Mouse (Mus musculus): ENCODE results near the gene Sox15. TPM values are rescaled to one million over a fixed set of nuclear protein-coding genes. Genes with fewer than 3 reads are reported as not detected.
"Not testable (repeated sequence)": the region's sequence is repeated elsewhere in the genome, so short reads cannot be mapped to it uniquely, and the experiment has no call there.

Sox15 gene
- total and polyA plus RNA-seq, 3 experiments: 0.17 to 0.54 TPM; not detected in 1

DNA sequence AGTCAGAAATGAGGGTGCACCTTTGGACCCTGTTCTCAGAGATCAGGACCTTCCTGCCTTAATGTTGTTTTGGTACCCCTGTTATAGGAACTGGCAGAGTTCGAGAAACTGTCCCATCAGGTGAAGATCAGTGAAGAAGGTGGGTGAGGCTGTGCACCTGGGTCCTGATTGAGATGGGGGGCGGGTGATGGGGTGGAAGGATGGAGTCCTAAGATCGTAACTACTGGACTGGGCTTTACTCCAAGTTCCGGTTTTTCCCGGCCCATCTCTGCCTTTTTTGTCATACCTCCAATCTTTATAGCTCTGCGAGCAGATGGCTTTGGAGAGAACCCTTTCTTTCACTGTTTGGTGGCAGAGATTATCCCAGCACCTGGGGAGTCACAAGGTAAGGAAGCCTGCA, 32.7 kb upstream of the Sox15 start:
- Histone ChIP-seq H3K27me3 (replicated peaks) (peaks cover 40% of the 10 kb centered on the region), H3K9me3 (replicated peaks; ENCODE audit: low read length) (no peaks in the 10 kb centered on the region), H3K4me2 (ENCODE audit: insufficient read depth, low read depth, poor library complexity, severe bottlenecking) (no peak overlapping the region), H3K4me3 (replicated peaks in 1 of 3; ENCODE audit: low read depth in 2 of 3, low read length in 2 of 3, poor library complexity in 1 of 3) (no peak overlapping the region), H3K36me3 (replicated peaks in 1 of 2; ENCODE audit: control insufficient read depth in 1 of 2, insufficient read depth in 1 of 2, low read length in 1 of 2) (no peaks in the 10 kb centered on the region), H3K27ac (ENCODE audit: insufficient read depth, low read depth) (no peak overlapping the region), H3K4me1 (ENCODE audit: control insufficient read depth in 1 of 2, insufficient read depth in 2 of 2) (no peaks in the 10 kb centered on the region), H3K79me2 (replicated peaks; ENCODE audit: control insufficient read depth, extremely low read depth, insufficient read depth, poor library complexity, severe bottlenecking) (no peaks in the 10 kb centered on the region), H3K9ac (ENCODE audit: insufficient read depth, low read depth) (no peak overlapping the region)
- no peak for DNase-seq (ENCODE audit: extremely low read depth)
- dilution Hi-C loops (cut with MboI; ENCODE audit: extremely low pct_ligation_motif_present, extremely low pct_unique_long_range_greater_than_20kb, low sequenced_read_pairs): no loop called here
- in situ Hi-C loops (cut with MboI; ENCODE audit: low pct_ligation_motif_present, low pct_unique_long_range_greater_than_20kb, low sequenced_read_pairs): no loop called here
- TF ChIP-seq UBTF (IDR thresholded peaks at IDR 0.05; ENCODE audit: low read depth, low read length): no peak
- TF ChIP-seq CTCF (conservative IDR thresholded peaks at IDR 0.05 in 1 of 2, IDR thresholded peaks at IDR 0.05 in 1 of 2; ENCODE audit: low read depth in 2 of 2, low read length in 2 of 2): no peak
- no peak for TF ChIP-seq ETS1 (conservative IDR thresholded peaks at IDR 0.05; ENCODE audit: low read depth, low read length)
- no peak for TF ChIP-seq MAFK (IDR thresholded peaks at IDR 0.05; ENCODE audit: insufficient replicate concordance, low read length)
- TF ChIP-seq MYC (IDR thresholded peaks at IDR 0.05; ENCODE audit: low read depth, low read length): no peak
- no peak for TF ChIP-seq TBP (conservative IDR thresholded peaks at IDR 0.05; ENCODE audit: low read depth, low read length)
- TF ChIP-seq CHD2 (IDR thresholded peaks at IDR 0.05; ENCODE audit: low read length): no peak
- TF ChIP-seq USF1 (IDR thresholded peaks at IDR 0.05; ENCODE audit: low read depth, low read length): no peak
- no peak for TF ChIP-seq KAT2A (IDR thresholded peaks at IDR 0.05; ENCODE audit: insufficient replicate concordance, low read length)
- TF ChIP-seq BHLHE40 (IDR thresholded peaks at IDR 0.05; ENCODE audit: low read depth, low read length): no peak
- TF ChIP-seq RAD21 (IDR thresholded peaks at IDR 0.05; ENCODE audit: low read depth, low read length): no peak
- TF ChIP-seq MXI1 (IDR thresholded peaks at IDR 0.05; ENCODE audit: low read depth, low read length): no peak
- TF ChIP-seq ZMIZ1 (IDR thresholded peaks at IDR 0.05; ENCODE audit: low read depth, low read length): no peak

DNA sequence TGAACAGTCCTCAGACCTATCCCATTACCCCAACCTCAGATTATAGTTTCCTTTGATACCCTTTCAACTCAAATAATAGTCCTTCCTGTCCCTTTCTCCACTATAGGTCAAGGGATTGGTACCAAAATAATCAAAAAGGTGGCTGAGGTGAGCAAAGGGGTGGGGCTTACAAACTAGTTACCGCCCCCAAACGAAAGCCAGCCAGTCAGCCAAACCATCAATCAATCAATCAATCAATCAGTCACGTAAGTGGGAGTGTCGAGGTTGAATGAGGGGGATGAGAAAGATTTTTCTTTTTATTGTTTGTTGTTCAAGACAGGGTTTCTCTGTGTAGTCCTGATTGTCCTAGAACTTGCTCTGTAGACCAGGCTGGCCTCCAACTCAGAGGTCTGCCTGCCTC, 32.1 kb upstream of the Sox15 start:
- Histone ChIP-seq H3K79me2 (replicated peaks; ENCODE audit: control insufficient read depth, extremely low read depth, insufficient read depth, poor library complexity, severe bottlenecking) (no peaks in the 10 kb centered on the region), H3K4me1 (ENCODE audit: control insufficient read depth in 1 of 2, insufficient read depth in 2 of 2) (no peaks in the 10 kb centered on the region; a peak in 1 of 4 replicates), H3K4me2 (ENCODE audit: insufficient read depth, low read depth, poor library complexity, severe bottlenecking) (no peak overlapping the region), H3K27ac (ENCODE audit: insufficient read depth, low read depth) (no peak overlapping the region), H3K36me3 (replicated peaks in 1 of 2; ENCODE audit: control insufficient read depth in 1 of 2, insufficient read depth in 1 of 2, low read length in 1 of 2) (no peaks in the 10 kb centered on the region), H3K9ac (ENCODE audit: insufficient read depth, low read depth) (no peak overlapping the region), H3K27me3 (replicated peaks) (peaks cover 34% of the 10 kb centered on the region), H3K4me3 (replicated peaks in 1 of 3; ENCODE audit: low read depth in 2 of 3, low read length in 2 of 3, poor library complexity in 1 of 3) (no peak overlapping the region), H3K9me3 (replicated peaks; ENCODE audit: low read length) (no peaks in the 10 kb centered on the region)
- in situ Hi-C loops (cut with MboI; ENCODE audit: low pct_ligation_motif_present, low pct_unique_long_range_greater_than_20kb, low sequenced_read_pairs) (no loop called here), dilution Hi-C loops (cut with MboI; ENCODE audit: extremely low pct_ligation_motif_present, extremely low pct_unique_long_range_greater_than_20kb, low sequenced_read_pairs) (no loop called here)
- no peak for DNase-seq (ENCODE audit: extremely low read depth)
- no peak for TF ChIP-seq ELF1 (IDR thresholded peaks at IDR 0.05; ENCODE audit: low read depth, low read length)

DNA sequence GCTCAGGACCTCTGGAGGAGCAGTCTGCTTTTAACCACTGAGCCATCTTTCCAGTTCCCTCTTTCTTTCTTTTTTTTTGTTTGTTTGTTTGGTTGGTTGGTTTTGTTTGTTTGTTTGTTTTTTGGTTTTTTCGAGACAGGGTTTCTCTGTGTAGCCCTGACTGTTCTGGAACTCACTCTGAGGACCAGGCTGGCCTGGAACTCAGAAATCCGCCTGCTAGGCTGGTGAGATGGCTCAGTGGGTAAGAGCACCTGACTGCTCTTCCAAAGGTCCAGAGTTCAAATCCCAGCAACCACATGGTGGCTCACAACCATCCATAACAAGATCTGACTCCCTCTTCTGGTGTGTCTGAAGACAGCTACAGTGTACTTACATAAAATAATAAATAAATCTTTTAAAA, 30.8 kb upstream of the Sox15 start:
- in situ Hi-C loops (cut with MboI; ENCODE audit: low pct_ligation_motif_present, low pct_unique_long_range_greater_than_20kb, low sequenced_read_pairs); DNase-seq (ENCODE audit: extremely low read depth); H3K36me3 ChIP-seq (replicated peaks in 1 of 2; ENCODE audit: control insufficient read depth in 1 of 2, insufficient read depth in 1 of 2, low read length in 1 of 2); H3K27ac ChIP-seq (ENCODE audit: insufficient read depth, low read depth); H3K9me3 ChIP-seq (replicated peaks; ENCODE audit: low read length); H3K9ac ChIP-seq (ENCODE audit: insufficient read depth, low read depth); H3K4me2 ChIP-seq (ENCODE audit: insufficient read depth, low read depth, poor library complexity, severe bottlenecking); H3K4me1 ChIP-seq (ENCODE audit: control insufficient read depth in 1 of 2, insufficient read depth in 2 of 2); H3K79me2 ChIP-seq (replicated peaks; ENCODE audit: control insufficient read depth, extremely low read depth, insufficient read depth, poor library complexity, severe bottlenecking); dilution Hi-C loops (cut with MboI; ENCODE audit: extremely low pct_ligation_motif_present, extremely low pct_unique_long_range_greater_than_20kb, low sequenced_read_pairs); H3K4me3 ChIP-seq (replicated peaks in 1 of 3; ENCODE audit: low read depth in 2 of 3, low read length in 2 of 3, poor library complexity in 1 of 3): not testable (repeated sequence)
- TF ChIP-seq TBP (conservative IDR thresholded peaks at IDR 0.05; ENCODE audit: low read depth, low read length): peak; percentile 60; the same call in 1 of the 2 replicates
- peaks cover 25% of the 10 kb centered on the region for H3K27me3 ChIP-seq (replicated peaks)
